Mouse (Mus musculus) left cerebral cortex, adult 11 months (tissue): ENCODE results near the gene Terf2.
"Not testable (repeated sequence)": the region's sequence is repeated elsewhere in the genome, so short reads cannot be mapped to it uniquely, and the experiment has no call there.

Experiments used
- DNase-seq: peaks from one replicate; pipeline ENCODE4 v3.0.0; 2022; ENCODE audit warnings: low spot score

Gene Terf2

GRCm38 (mm10) chr8:107056973-107057369 lies 39.4 kb downstream of the Terf2 start:
- no peak for DNase-seq

GRCm38 (mm10) chr8:107056076-107056972 lies 40.0 kb downstream of the Terf2 start, which contains the start of the genes Cog8 and Nip7:
Cog8 (minus strand) TSS chr8:107056689.
Nip7 (plus strand) TSS chr8:107056877.
- peak; percentile 94 for DNase-seq

GRCm38 (mm10) chr8:107052046-107052445 lies 44.3 kb downstream of the Terf2 start:
- DNase-seq = no peak

- no peak for DNase-seq
Observed at GRCm38 (mm10) chr8:107049480-107049879, 46.9 kb downstream of the Terf2 start.

- DNase-seq = peak; percentile 71
Observed at GRCm38 (mm10) chr8:107048061-107048941, 48.0 kb downstream of the Terf2 start, which contains the start of gene Pdf. Pdf (minus strand) TSS chr8:107048614.

- DNase-seq = no peak
Observed at GRCm38 (mm10) chr8:107046976-107047375, 49.4 kb downstream of the Terf2 start.

- no peak for DNase-seq
Observed at GRCm38 (mm10) chr8:107045478-107045877, 50.9 kb downstream of the Terf2 start.

- DNase-seq = no peak
Observed at GRCm38 (mm10) chr8:107040632-107041031, 55.7 kb downstream of the Terf2 start.

- DNase-seq = no peak
Observed at GRCm38 (mm10) chr8:107036626-107037025, 59.7 kb downstream of the Terf2 start.

GRCm38 (mm10) chr8:107035641-107036040 lies 60.7 kb downstream of the Terf2 start:
- DNase-seq = no peak

- DNase-seq = not testable (repeated sequence)
Observed at GRCm38 (mm10) chr8:107033609-107034008, 62.7 kb downstream of the Terf2 start.

- DNase-seq = no peak
Observed at GRCm38 (mm10) chr8:107031577-107032090, 64.7 kb downstream of the Terf2 start.

- peak; percentile 93 for DNase-seq
Observed at GRCm38 (mm10) chr8:107030650-107031576, 65.4 kb downstream of the Terf2 start, which contains the start of gene Vps4a. Vps4a (plus strand) TSS chr8:107031222.

GRCm38 (mm10) chr8:107030058-107030457 lies 66.3 kb downstream of the Terf2 start:
- no peak for DNase-seq

- no peak for DNase-seq
Observed at GRCm38 (mm10) chr8:107029310-107029709, 67.0 kb downstream of the Terf2 start.

GRCm38 (mm10) chr8:107023479-107023878 lies 72.9 kb downstream of the Terf2 start:
- no peak for DNase-seq
